Mouse (Mus musculus) lung, postnatal 0 days (tissue): ENCODE measurements at regions not wholly inside any gene's neighbourhood (a gene's known extent, or its start where the extent isn't known, plus 50 kb on each side); places are given as distances from the start of the nearest gene placed in this dataset.

ENCODE experiments used
- CTCF ChIP-seq: IDR thresholded peaks from 2 replicates; pipeline ENCODE4 v1.5.1; 2016; ENCODE audit warnings: antibody characterized with exemption, mild to moderate bottlenecking
- EP300 ChIP-seq: IDR thresholded peaks from 2 replicates; pipeline ENCODE4 v1.6.1; 2016; ENCODE audit warnings: antibody characterized with exemption, mild to moderate bottlenecking, control low read depth

DNA sequence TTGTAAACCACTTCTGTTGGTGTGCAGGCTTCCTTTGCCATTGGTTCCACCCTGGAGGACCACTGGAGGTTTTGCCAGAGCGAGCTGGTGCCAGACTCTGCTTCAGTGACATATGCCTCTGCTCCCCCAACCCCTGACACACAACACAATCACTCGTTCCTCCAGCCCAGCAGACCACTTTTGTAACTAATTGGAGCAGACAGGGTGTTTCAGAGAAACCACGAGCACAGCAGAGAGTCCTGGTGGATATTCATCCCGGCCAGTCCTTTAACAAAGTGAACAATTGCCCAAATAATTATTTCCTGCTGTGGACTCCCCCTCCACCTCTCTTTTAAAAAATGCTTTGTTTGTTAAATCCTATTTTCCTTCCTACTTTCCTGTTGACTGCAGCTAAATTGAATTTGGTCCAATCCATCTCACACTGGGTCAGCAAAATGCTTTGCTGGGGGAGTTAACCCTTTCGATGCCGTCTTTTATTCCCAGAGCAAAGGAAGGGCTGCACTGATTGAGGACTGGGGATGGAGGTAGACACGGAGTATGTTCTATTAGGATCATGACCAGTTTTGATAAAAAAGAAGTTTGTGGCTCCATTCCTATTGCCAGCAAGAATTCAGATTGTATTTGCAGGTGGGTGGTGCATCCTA is 211.4 kb upstream of the Bmper start:
- TF ChIP-seq EP300 (no peak), CTCF (no peak)
